Mouse (Mus musculus) thymus, adult 2 months (tissue): ENCODE measurements around the gene Apba2. TPM values are rescaled to one million over a fixed set of nuclear protein-coding genes. Genes with fewer than 3 reads are reported as not detected.

Source experiments
- DNase-seq: peaks from one replicate; pipeline ENCODE4 v3.0.0; 2021
- H3K27ac ChIP-seq: fragments of 200-500 bp; 2 replicates; pipeline ENCODE4 v1.5.1; 2012; ENCODE audit warnings: low read length, control low read depth; ENCODE audit not compliant: control insufficient read depth, insufficient read depth
- H3K27me3 ChIP-seq: fragments of 200-500 bp; 2 replicates; pipeline ENCODE4 v1.6.1; 2012; ENCODE audit warnings: mild to moderate bottlenecking, low read length, moderate library complexity, mixed read lengths; ENCODE audit not compliant: control insufficient read depth, insufficient read depth
- H3K36me3 ChIP-seq: fragments of 200-500 bp; 2 replicates; pipeline ENCODE4 v1.6.1; 2012; ENCODE audit warnings: mild to moderate bottlenecking, low read length, moderate library complexity; ENCODE audit not compliant: control insufficient read depth, insufficient read depth
- H3K4me1 ChIP-seq: fragments of 200-500 bp; replicated peaks from 2 replicates; pipeline ENCODE4 v1.6.1; 2012; ENCODE audit warnings: low read length; ENCODE audit not compliant: control insufficient read depth, insufficient read depth
- H3K4me3 ChIP-seq: fragments of 200-500 bp; 2 replicates; pipeline ENCODE4 v1.5.1; 2012; ENCODE audit warnings: mild to moderate bottlenecking, low read length, control low read depth, moderate library complexity; ENCODE audit not compliant: control insufficient read depth, insufficient read depth
- CTCF ChIP-seq: fragments of 200-500 bp; IDR thresholded peaks from 2 replicates; pipeline ENCODE4 v1.5.1; 2012; ENCODE audit warnings: mild to moderate bottlenecking, control low read depth, low read length, moderate library complexity, borderline replicate concordance; ENCODE audit not compliant: control insufficient read depth, poor library complexity, insufficient read depth; ENCODE audit errors: extremely low read depth
- POLR2A ChIP-seq: fragments of 200-500 bp; IDR thresholded peaks from 2 replicates; pipeline ENCODE4 v1.6.1; 2012; ENCODE audit warnings: mild to moderate bottlenecking, low read length, control low read depth, moderate library complexity; ENCODE audit not compliant: control insufficient read depth, poor library complexity, insufficient read depth; ENCODE audit errors: extremely low read depth
- WGBS: fragments of 180-500 bp; shearing (Covaris S2); methylation state at CpG from one replicate; pipeline ENCODE4 v1.1.7; 2018; 5-methylcytosine and 5-hydroxymethylcytosine counted together
- polyA plus RNA-seq: library from polyadenylated mRNA; depleted of rRNA; stranded (reverse); fragments of >200 nt; gene quantifications from 2 replicates; pipeline ENCODE4 v1.2.3, GENCODE M21; 2012

Apba2 gene
- polyA plus RNA-seq, 1 experiment, result 18.1 TPM

- DNase-seq, result peak; percentile 17
Measured at GRCm38 (mm10) chr7:64497438-64497837, 4.1 kb upstream of the Apba2 start.

DNA sequence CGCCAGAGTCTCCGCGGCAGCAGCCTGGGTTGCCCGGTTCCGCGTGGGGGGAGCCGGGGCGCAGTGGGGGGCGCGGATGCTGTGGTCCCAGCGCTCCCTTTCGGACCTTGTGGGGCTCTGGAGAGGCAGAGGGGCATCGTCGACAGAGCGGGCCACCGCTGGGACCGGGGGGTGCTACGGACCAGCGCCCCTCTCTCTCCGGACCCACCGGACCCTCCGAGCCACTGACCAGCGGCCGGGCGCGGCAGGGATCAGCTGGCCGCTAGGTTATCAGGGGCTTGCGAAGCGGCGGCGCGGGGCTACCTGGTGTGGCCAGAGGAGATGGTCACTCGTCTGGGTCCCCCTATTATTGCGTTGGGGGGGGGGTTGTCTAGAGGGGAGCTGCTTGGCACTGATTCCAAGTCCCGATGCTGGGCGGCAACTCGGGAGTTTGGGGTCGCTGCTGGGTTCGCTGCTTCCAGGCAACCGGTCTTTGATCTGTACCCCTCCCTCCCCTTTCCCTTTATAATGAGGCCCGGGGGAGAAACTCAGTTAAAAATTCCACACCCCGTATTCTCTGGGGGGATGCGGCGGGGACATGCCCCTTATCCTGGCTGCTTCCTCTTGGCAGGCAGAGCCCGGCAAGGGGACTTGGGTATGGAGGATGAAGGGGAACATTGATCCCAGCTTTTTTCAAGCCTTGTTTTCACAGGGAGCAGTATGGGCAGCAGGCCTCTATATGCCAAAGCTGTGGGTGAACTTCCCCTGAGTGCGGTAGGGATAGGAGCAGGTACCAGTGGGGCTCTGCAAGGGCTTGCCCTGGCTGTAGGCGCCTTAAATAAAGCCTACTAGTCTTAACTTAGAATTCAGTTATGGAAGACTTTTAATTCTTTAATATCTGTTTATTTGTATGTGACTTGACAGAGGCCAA is 1.0 kb downstream of the Apba2 start:
- WGBS, result 12% methylated on average over 45 of the region's 47 CpGs
- no peak for TF ChIP-seq CTCF

More at GRCm38 (mm10) chr7:64497438-64497837, 4.1 kb upstream of the Apba2 start:
- no peak overlapping the region for H3K4me3 ChIP-seq
- TF ChIP-seq CTCF (no peak), POLR2A (no peak)
- H3K27ac ChIP-seq, result no peak overlapping the region
- WGBS, result 48% methylated on average over 10 of the region's 10 CpGs
- H3K36me3 ChIP-seq, result no peaks in the 10 kb centered on the region
- H3K27me3 ChIP-seq, result peaks cover 2% of the 10 kb centered on the region; the same call in 1 of the 2 replicates
- H3K4me1 ChIP-seq, result no peaks in the 10 kb centered on the region

DNA sequence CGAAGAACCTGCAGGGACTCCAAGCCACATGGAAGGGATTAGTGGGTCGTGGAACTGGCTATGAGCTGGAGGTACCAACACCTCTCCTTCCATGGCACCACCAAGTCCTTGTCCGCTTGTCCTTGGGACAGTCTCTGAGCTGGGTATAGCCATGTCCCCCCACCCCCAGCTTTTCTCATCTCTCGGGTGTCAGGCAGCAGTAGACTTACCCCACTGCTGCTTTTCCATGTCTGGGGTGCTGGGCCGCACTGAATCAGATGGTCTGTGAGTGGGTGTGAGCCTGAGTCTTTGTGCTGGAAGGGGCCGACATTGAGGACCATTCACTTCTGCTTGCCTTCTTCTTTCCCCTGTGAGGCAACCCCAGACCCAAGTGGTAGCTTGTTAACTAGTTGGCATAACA is 2.1 kb downstream of the Apba2 start:
- DNase-seq, result no peak
- H3K4me3 ChIP-seq, result no peak overlapping the region
- H3K27ac ChIP-seq, result no peak overlapping the region
- 78% methylated on average over 6 of the region's 6 CpGs for WGBS
- H3K27me3 ChIP-seq, result peaks cover 2% of the 10 kb centered on the region; the same call in 1 of the 2 replicates
- TF ChIP-seq CTCF (no peak), POLR2A (no peak)
- no peaks in the 10 kb centered on the region for H3K4me1 ChIP-seq
- H3K36me3 ChIP-seq, result no peaks in the 10 kb centered on the region

More for the DNA sequence above, 1.0 kb downstream of the Apba2 start:
- Histone ChIP-seq H3K27ac (no peak overlapping the region), H3K36me3 (no peaks in the 10 kb centered on the region), H3K4me3 (no peak overlapping the region), H3K27me3 (peaks cover 2% of the 10 kb centered on the region; the same call in 1 of the 2 replicates), H3K4me1 (no peaks in the 10 kb centered on the region)
- DNase-seq, result no peak

- TF ChIP-seq CTCF, result no peak
- no peak for TF ChIP-seq POLR2A
- 34% methylated on average over 8 of the region's 8 CpGs for WGBS
- no peak overlapping the region for H3K4me3 ChIP-seq
- peaks cover 2% of the 10 kb centered on the region; the same call in 1 of the 2 replicates for H3K27me3 ChIP-seq
- no peaks in the 10 kb centered on the region for H3K36me3 ChIP-seq
- no peaks in the 10 kb centered on the region for H3K4me1 ChIP-seq
- H3K27ac ChIP-seq, result no peak overlapping the region
- no peak for DNase-seq
Measured at GRCm38 (mm10) chr7:64504691-64505231, 3.3 kb downstream of the Apba2 start.

DNA sequence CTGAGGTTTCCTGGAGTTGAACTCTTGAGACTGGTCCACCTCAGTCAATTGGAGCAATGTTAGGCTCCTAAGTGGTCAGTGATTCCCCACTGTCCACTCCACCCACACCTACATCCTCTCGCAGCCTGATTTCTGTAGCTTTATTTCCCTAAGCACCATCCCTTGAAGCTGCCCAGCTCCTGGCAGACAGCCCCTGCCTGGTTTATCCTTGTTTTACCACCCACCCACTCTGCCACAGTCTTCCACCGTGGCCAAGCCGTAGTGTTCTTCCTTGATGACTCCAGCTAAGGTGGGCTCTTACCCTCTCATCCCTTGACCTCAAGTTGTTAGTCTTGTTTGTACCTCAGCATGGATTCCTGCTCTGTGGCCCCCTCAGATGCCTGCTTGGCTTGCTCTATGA is 4.1 kb downstream of the Apba2 start:
- H3K36me3 ChIP-seq, result no peaks in the 10 kb centered on the region
- no peak overlapping the region for H3K4me3 ChIP-seq
- WGBS, result 92% methylated on average over 3 of the region's 3 CpGs
- TF ChIP-seq POLR2A (no peak), CTCF (no peak)
- H3K27ac ChIP-seq, result no peak overlapping the region
- peaks cover 2% of the 10 kb centered on the region; the same call in 1 of the 2 replicates for H3K27me3 ChIP-seq
- DNase-seq, result no peak
- H3K4me1 ChIP-seq, result no peaks in the 10 kb centered on the region

- Histone ChIP-seq H3K4me1 (no peaks in the 10 kb centered on the region), H3K36me3 (no peaks in the 10 kb centered on the region), H3K4me3 (no peak overlapping the region), H3K27ac (no peak overlapping the region), H3K27me3 (no peaks in the 10 kb centered on the region)
- no peak for TF ChIP-seq CTCF
- TF ChIP-seq POLR2A, result no peak
- 95% methylated on average over 7 of the region's 7 CpGs for WGBS
- no peak for DNase-seq
Measured at GRCm38 (mm10) chr7:64508826-64509225, 7.3 kb downstream of the Apba2 start.
